Mouse (Mus musculus) layer of hippocampus, postnatal 25 days (tissue): Measurements from ENCODE around the gene Snrnp48. TPM values are rescaled to one million over a fixed set of nuclear protein-coding genes. Genes with fewer than 3 reads are reported as not detected.

Experiments
- DNase-seq, 2 experiments: peaks; one replicate each; pipeline ENCODE4 v3.0.0; 2022; ENCODE audit warnings: mixed read lengths in 2 of 2, low spot score in 1 of 2; ENCODE audit errors: extremely low spot score in 1 of 2
- total RNA-seq, 2 experiments: library from RNA; stranded (reverse); gene quantifications; 2 replicates each; pipeline ENCODE4 v1.2.3; 2021

Gene Snrnp48
- total RNA-seq, 2 experiments from 2014 or later, result 19.0 to 25.2 TPM

GRCm38 (mm10) chr13:38253696-38254095, 49.0 kb downstream of the Snrnp48 start:
- no peak for DNase-seq

- DNase-seq, result no peak
Measured at GRCm38 (mm10) chr13:38258901-38259300, 54.2 kb downstream of the Snrnp48 start.

GRCm38 (mm10) chr13:38269055-38269692, 64.4 kb downstream of the Snrnp48 start:
- DNase-seq, result no peak

GRCm38 (mm10) chr13:38272624-38273023, 67.9 kb downstream of the Snrnp48 start:
- DNase-seq, result no peak

Other genes with a start within 250 kb of the Snrnp48 start
- 10 to 100 TPM; 80.0 to 81.9 TPM for gene Ssr1, start 210.7 kb upstream of the Snrnp48 start, total RNA-seq
- 10 to 100 TPM; 17.8 to 22.9 TPM for gene Riok1, start 167.9 kb upstream of the Snrnp48 start, total RNA-seq
- gene Cage1, start 167.9 kb upstream of the Snrnp48 start, total RNA-seq, result 1 to 10 TPM; 3.2 to 4.1 TPM
- gene Dsp, start 53.6 kb upstream of the Snrnp48 start, total RNA-seq, result 10 to 100 TPM; 11.5 to 14.2 TPM
- gene Bmp6, start 140.2 kb downstream of the Snrnp48 start, total RNA-seq, result 1 to 10 TPM; 3.8 to 4.3 TPM